Comparison of ENCODE assay signal across 8 mouse cellular contexts in the genomic region with DNA sequence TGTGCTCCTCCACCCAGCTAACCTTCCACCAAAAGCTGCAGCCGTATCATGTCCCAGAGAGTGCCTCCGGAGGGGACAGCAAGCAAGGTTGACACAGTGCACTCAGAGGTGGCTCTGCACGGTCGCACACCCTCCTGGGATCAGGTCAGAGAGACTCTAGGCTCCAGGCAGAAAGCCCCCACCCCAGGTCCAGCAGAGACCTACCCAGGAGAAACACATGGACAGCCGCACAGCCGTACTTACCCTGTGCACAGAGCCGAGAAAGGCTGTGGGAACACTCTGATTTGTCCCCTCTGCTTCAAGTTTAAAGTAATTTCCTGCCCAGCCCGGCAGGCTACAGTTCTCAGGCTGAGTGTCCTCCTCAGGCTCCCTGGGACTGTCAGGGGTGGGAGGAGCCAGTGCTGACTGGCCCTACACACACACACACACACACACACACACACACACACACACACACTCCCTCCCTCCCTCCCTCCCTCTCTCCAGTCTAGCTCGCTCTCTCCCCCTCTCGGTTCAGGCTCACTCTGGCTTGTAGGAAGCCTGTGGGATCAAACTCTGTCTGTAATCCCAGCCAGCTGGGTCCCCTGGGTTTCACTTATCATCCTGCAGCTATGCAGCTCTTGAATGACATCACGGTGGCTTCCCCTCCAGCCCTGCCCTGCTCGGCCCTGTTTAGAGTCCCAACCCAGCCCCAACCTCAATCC.
DNase-seq lines count a peak whose midpoint lies in the region; ATAC-seq and TF ChIP-seq lines count a peak whose summit lies in the region.

No protein-coding gene starts in this region.

- no peaks in the 10 kb centered on the region for H3K27me3 ChIP-seq in cerebellum, adult 2 months (ENCODE audit: control insufficient read depth, insufficient read depth, low read length)
- H3K27me3 ChIP-seq in intestine, embryonic 14.5 days (replicated peaks; ENCODE audit: control insufficient read depth, insufficient read depth, low read length), result no peaks in the 10 kb centered on the region
- no peaks in the 10 kb centered on the region; the same call in 1 of the 2 replicates for H3K27me3 ChIP-seq in midbrain, embryonic 16.5 days (ENCODE audit: control insufficient read depth, insufficient read depth, low read depth, low read length)

- peak overlapping the region; percentile 50 for H3K9ac ChIP-seq in intestine, embryonic 14.5 days (ENCODE audit: low read length)
- 0 out of 2 replicates have a peak overlapping the region, but pooled peaks have one; percentile 2 for H3K9ac ChIP-seq in midbrain, embryonic 16.5 days (ENCODE audit: low read depth, low read length)

- ATAC-seq in intestine, embryonic 14.5 days (replicated peaks; ENCODE audit: low FRiP score, low TSS enrichment, low read depth), result peak; percentile 88
- ATAC-seq in midbrain, embryonic 16.5 days, result peak; percentile 87

- TF ChIP-seq POLR2A in cerebellum, adult 2 months (IDR thresholded peaks at IDR 0.05; ENCODE audit: borderline replicate concordance, insufficient read depth, low read length), result no peak

- H3K9me3 ChIP-seq in intestine, embryonic 14.5 days (ENCODE audit: control insufficient read depth, low read length), result no peaks in the 10 kb centered on the region
- H3K9me3 ChIP-seq in midbrain, embryonic 16.5 days (replicated peaks; ENCODE audit: control insufficient read depth, low read length, poor library complexity, severe bottlenecking), result no peaks in the 10 kb centered on the region

- 0 out of 2 replicates have a peak overlapping the region, but pooled peaks have one; percentile 20 for H3K27ac ChIP-seq in cerebellum, adult 2 months (ENCODE audit: insufficient read depth, low read length)
- peak overlapping the region; percentile 90 for H3K27ac ChIP-seq in intestine, embryonic 14.5 days (ENCODE audit: low read depth)
- H3K27ac ChIP-seq in midbrain, embryonic 16.5 days (ENCODE audit: low read length), result peak overlapping the region; percentile 70

- WGBS in cerebellum, adult 2 months, result 42% methylated on average over 12 of the region's 12 CpGs
- 6% methylated on average over 12 of the region's 12 CpGs for WGBS in intestine, embryonic 14.5 days
- 11% methylated on average over 11 of the region's 12 CpGs for WGBS in midbrain, embryonic 16.5 days

- H3K4me2 ChIP-seq in intestine, embryonic 14.5 days (ENCODE audit: low read length), result peak overlapping the region; percentile 59
- H3K4me2 ChIP-seq in midbrain, embryonic 16.5 days (ENCODE audit: low read length), result peak overlapping the region; percentile 35

- no peak for TF ChIP-seq CTCF in cerebellum, adult 2 months (IDR thresholded peaks at IDR 0.05; ENCODE audit: borderline replicate concordance, insufficient read depth, low read depth, low read length)

- H3K4me3 ChIP-seq in cerebellum, adult 2 months (replicated peaks; ENCODE audit: insufficient read depth, low read depth, low read length), result peak overlapping the region; percentile 39
- H3K4me3 ChIP-seq in intestine, embryonic 14.5 days (ENCODE audit: low read depth, low read length), result peak overlapping the region; percentile 31
- peak overlapping the region; percentile 3; the same call in 1 of the 2 replicates for H3K4me3 ChIP-seq in midbrain, embryonic 16.5 days (ENCODE audit: low read depth, low read length)

- peaks cover 11% of the 10 kb centered on the region for H3K4me1 ChIP-seq in cerebellum, adult 2 months (ENCODE audit: control insufficient read depth, insufficient read depth, low read length)
- H3K4me1 ChIP-seq in intestine, embryonic 14.5 days (replicated peaks; ENCODE audit: control insufficient read depth, insufficient read depth, low read length), result peaks cover 40% of the 10 kb centered on the region
- peaks cover 5% of the 10 kb centered on the region; the same call in 1 of the 2 replicates for H3K4me1 ChIP-seq in midbrain, embryonic 16.5 days (ENCODE audit: control insufficient read depth, insufficient read depth, low read length)

- peak in 1 of 2 experiments; percentile 20 for DNase-seq in cerebellum, adult 2 months
- DNase-seq in cerebellum, adult 18-20 months, result no peak
- DNase-seq in embryo, embryonic 10 days (ENCODE audit: low spot score), result peak; percentile 77
- DNase-seq in gastrocnemius, postnatal 4 days (ENCODE audit: low spot score in 2 of 2), result peak; percentile 80 to 93
- peak; percentile 78 for DNase-seq in intestine, embryonic 14.5 days (ENCODE audit: low spot score)
- DNase-seq in liver, result peak; percentile 69
- peak; percentile 69 for DNase-seq in yolk sac, embryonic 10.5 days (ENCODE audit: low spot score)

- H3K36me3 ChIP-seq in intestine, embryonic 14.5 days (ENCODE audit: control insufficient read depth, insufficient read depth, low read length), result no peaks in the 10 kb centered on the region
- H3K36me3 ChIP-seq in midbrain, embryonic 16.5 days (ENCODE audit: control insufficient read depth, insufficient read depth, low read length), result no peaks in the 10 kb centered on the region

Comparison
In these comparisons a context has a peak if more than half of its experiments do, and no peak if none do; other contexts are left out.
1. DNase-seq: peak in embryo, embryonic 10 days (single experiment), gastrocnemius, postnatal 4 days (2 of 2), intestine, embryonic 14.5 days (single experiment), liver (single experiment) and yolk sac, embryonic 10.5 days (single experiment); none in cerebellum, adult 18-20 months (0 of 2).
2. H3K27ac ChIP-seq: peak in every context shown above with its lines; median percentile 90 in intestine, embryonic 14.5 days; 70 in midbrain, embryonic 16.5 days; 20 in cerebellum, adult 2 months.
3. Peak in every context shown above with its lines, with median percentiles within 50 percentile points of each other: H3K4me3 ChIP-seq.